Mouse (Mus musculus): ENCODE data around the gene Samd4b.

- no peak for TF ChIP-seq CTCF (IDR thresholded peaks at IDR 0.05; ENCODE audit: low read depth)
- TF ChIP-seq EP300 (IDR thresholded peaks at IDR 0.05; ENCODE audit: low read depth), result peak; percentile 44; the same call in 1 of the 2 replicates
These were observed 215.0 kb downstream of the Samd4b start for GRCm38 (mm10) chr7:28382981-28383396.
